Mouse (Mus musculus) forebrain, embryonic 10.5 days (tissue): ENCODE results near the gene Hepacam2. TPM values are rescaled to one million over a fixed set of nuclear protein-coding genes. Genes with fewer than 3 reads are reported as not detected.

Experiments
- DNase-seq: peaks from one replicate; pipeline ENCODE4 v3.0.0-alpha.2; 2017; ENCODE audit warnings: low spot score; ENCODE audit errors: extremely low spot score
- H3K27ac ChIP-seq: fragments of 300-500 bp; sonication (generic); 2 replicates; pipeline ENCODE4 v1.5.1; 2016; ENCODE audit warnings: mild to moderate bottlenecking
- H3K27me3 ChIP-seq: fragments of 300-500 bp; sonication (generic); 2 replicates; pipeline ENCODE4 v1.6.1; 2016; ENCODE audit warnings: mild to moderate bottlenecking; ENCODE audit not compliant: poor library complexity, severe bottlenecking
- H3K36me3 ChIP-seq: fragments of 300-500 bp; sonication (generic); replicated peaks from 2 replicates; pipeline ENCODE4 v1.6.1; 2016; ENCODE audit warnings: mild to moderate bottlenecking, moderate library complexity
- H3K4me1 ChIP-seq: fragments of 300-500 bp; sonication (generic); 2 replicates; pipeline ENCODE4 v1.6.1; 2016
- H3K4me3 ChIP-seq: fragments of 300-500 bp; sonication (generic); 2 replicates; pipeline ENCODE4 v1.5.1; 2016; ENCODE audit warnings: mild to moderate bottlenecking, moderate library complexity
- H3K9me3 ChIP-seq: fragments of 300-500 bp; sonication (generic); 2 replicates; pipeline ENCODE4 v1.6.1; 2016; ENCODE audit warnings: mild to moderate bottlenecking, moderate library complexity
- WGBS: fragments of 180-500 bp; shearing (Covaris S2); methylation state at CpG from one replicate; pipeline ENCODE4 v1.1.7; 2016; 5-methylcytosine and 5-hydroxymethylcytosine counted together
- polyA plus RNA-seq: library from polyadenylated mRNA; unstranded; fragments of >200 nt; fragmentation: Nextera tagmentation; extraction: Ambion mirVana; gene quantifications from 2 replicates; pipeline ENCODE4 v1.2.1, GENCODE M21; 2016

The Hepacam2 gene
- polyA plus RNA-seq, 1 experiment from 2014 or later, result 0.77 TPM

DNA sequence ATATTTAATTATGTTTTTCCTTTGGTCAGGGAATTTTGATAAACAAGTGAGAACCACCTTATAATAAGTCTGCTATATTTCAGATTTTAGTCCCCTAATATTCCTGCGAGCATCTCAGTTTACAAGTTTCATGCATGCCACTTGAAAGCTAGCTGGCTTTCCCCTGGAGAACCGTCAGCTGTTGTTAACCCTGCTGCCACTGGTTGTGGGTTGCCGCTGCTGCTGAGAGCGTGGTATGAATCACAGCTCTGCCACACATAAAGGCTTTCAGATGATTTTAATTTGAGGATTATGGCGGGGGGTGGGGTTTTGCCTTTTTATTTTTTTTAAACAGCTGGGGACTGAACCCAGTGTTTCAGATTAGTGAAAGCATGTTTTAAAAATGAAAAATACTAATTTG is 7.2 kb upstream of the Hepacam2 start:
- Histone ChIP-seq H3K4me3 (no peak overlapping the region), H3K27me3 (no peaks in the 10 kb centered on the region), H3K4me1 (no peaks in the 10 kb centered on the region; the same call in 1 of the 2 replicates), H3K27ac (no peak overlapping the region), H3K36me3 (0 out of 2 replicates have a peak, but pooled peaks cover 3% of the 10 kb centered on the region), H3K9me3 (no peaks in the 10 kb centered on the region)
- DNase-seq, result no peak
- 85% methylated on average over 5 of the region's 5 CpGs for WGBS

- Histone ChIP-seq H3K27ac (no peak overlapping the region), H3K27me3 (no peaks in the 10 kb centered on the region), H3K4me1 (peaks cover 15% of the 10 kb centered on the region), H3K4me3 (no peak overlapping the region), H3K9me3 (no peaks in the 10 kb centered on the region), H3K36me3 (no peaks in the 10 kb centered on the region)
- WGBS, result 87% methylated on average over 3 of the region's 3 CpGs
- DNase-seq, result no peak
Measured at GRCm38 (mm10) chr6:3500286-3500685, 2.2 kb upstream of the Hepacam2 start.

DNA sequence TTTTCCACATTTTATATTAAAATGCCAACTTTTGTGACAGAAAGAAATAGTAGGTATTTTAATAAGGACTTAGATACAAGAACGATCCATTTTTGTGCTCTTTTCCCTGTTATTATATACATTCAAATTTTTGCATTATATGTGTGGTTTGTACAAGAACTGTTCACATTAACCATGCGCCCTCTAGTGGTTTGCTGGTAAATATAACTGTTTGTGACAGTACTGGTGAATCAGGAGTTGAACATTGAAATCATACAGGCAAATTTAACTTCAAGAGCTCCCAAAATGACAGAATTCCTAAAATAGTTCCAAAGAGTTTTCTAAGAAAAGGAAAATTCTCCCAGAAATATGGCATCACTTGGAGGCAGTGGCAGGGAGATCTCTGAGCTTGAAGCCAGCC is 1.9 kb downstream of the Hepacam2 start:
- H3K4me3 ChIP-seq, result no peak overlapping the region
- peaks cover 15% of the 10 kb centered on the region for H3K4me1 ChIP-seq
- WGBS, result 14% methylated on average over 2 of the region's 2 CpGs
- no peaks in the 10 kb centered on the region for H3K36me3 ChIP-seq
- H3K27me3 ChIP-seq, result no peaks in the 10 kb centered on the region
- no peak overlapping the region for H3K27ac ChIP-seq
- DNase-seq, result no peak
- H3K9me3 ChIP-seq, result no peaks in the 10 kb centered on the region

GRCm38 (mm10) chr6:3494285-3494684 is 3.8 kb downstream of the Hepacam2 start:
- Histone ChIP-seq H3K4me3 (no peak overlapping the region), H3K27me3 (no peaks in the 10 kb centered on the region), H3K4me1 (peaks cover 10% of the 10 kb centered on the region), H3K27ac (no peak overlapping the region), H3K9me3 (no peaks in the 10 kb centered on the region), H3K36me3 (no peaks in the 10 kb centered on the region)
- WGBS, result 85% methylated on average over 5 of the region's 5 CpGs
- DNase-seq, result no peak

DNA sequence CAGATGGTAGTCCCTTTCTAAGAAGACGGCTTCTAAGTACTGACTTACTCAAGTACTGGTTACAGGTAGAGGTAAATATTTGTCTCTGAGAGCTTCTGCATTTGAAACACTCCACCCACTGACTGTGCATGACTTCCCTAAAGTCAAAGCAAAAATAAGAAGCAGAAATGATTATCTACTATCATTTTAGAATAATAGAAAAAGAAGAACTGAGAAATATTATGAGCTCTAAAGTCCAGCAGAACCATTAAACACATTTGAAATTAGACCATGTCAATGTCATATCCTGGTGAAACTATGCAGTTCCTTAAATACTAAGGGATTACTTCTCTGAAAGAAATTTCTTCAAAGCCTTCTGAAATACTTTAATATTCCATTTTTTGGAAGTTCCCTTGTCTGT is 10.7 kb downstream of the Hepacam2 start:
- Histone ChIP-seq H3K36me3 (no peaks in the 10 kb centered on the region), H3K27ac (no peak overlapping the region), H3K9me3 (no peaks in the 10 kb centered on the region), H3K4me1 (no peaks in the 10 kb centered on the region), H3K4me3 (no peak overlapping the region), H3K27me3 (no peaks in the 10 kb centered on the region)
- no peak for DNase-seq
- WGBS, result 95% methylated on average over 1 of the region's 1 CpGs

GRCm38 (mm10) chr6:3485133-3485532 is 13.0 kb downstream of the Hepacam2 start:
- Histone ChIP-seq H3K4me1 (no peaks in the 10 kb centered on the region), H3K27ac (no peak overlapping the region), H3K9me3 (no peaks in the 10 kb centered on the region), H3K36me3 (no peaks in the 10 kb centered on the region), H3K4me3 (no peak overlapping the region), H3K27me3 (no peaks in the 10 kb centered on the region)
- WGBS, result 79% methylated on average over 3 of the region's 3 CpGs
- DNase-seq, result no peak

DNA sequence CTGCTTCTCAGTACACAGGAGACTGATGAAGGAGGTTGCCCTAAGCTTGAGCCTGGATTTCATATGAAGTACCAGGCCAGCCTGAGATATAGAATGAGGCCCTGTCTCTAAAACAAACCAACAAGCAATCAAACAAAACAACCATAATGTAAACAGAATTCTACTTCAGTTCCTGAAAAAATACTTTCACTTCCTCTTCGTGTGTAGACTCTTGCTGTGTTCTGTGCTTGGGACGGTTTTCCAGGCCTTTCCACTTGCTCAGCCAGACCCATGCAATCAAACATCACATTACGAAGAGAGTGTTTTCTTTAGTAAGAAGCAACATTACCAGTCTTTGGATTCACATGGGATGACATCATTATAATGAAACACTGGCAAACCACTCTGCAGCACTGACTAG is 16.4 kb downstream of the Hepacam2 start:
- Histone ChIP-seq H3K27ac (no peak overlapping the region), H3K27me3 (no peaks in the 10 kb centered on the region), H3K9me3 (no peaks in the 10 kb centered on the region), H3K4me3 (no peak overlapping the region), H3K4me1 (peaks cover 4% of the 10 kb centered on the region; the same call in 1 of the 2 replicates), H3K36me3 (no peaks in the 10 kb centered on the region)
- no peak for DNase-seq
- 93% methylated on average over 3 of the region's 3 CpGs for WGBS

GRCm38 (mm10) chr6:3479853-3480252 is 18.2 kb downstream of the Hepacam2 start:
- peaks cover 4% of the 10 kb centered on the region; the same call in 1 of the 2 replicates for H3K4me1 ChIP-seq
- no peak overlapping the region for H3K27ac ChIP-seq
- H3K36me3 ChIP-seq, result no peaks in the 10 kb centered on the region
- DNase-seq, result no peak
- H3K4me3 ChIP-seq, result no peak overlapping the region
- H3K9me3 ChIP-seq, result no peaks in the 10 kb centered on the region
- 62% methylated on average over 5 of the region's 5 CpGs for WGBS
- no peaks in the 10 kb centered on the region for H3K27me3 ChIP-seq

DNA sequence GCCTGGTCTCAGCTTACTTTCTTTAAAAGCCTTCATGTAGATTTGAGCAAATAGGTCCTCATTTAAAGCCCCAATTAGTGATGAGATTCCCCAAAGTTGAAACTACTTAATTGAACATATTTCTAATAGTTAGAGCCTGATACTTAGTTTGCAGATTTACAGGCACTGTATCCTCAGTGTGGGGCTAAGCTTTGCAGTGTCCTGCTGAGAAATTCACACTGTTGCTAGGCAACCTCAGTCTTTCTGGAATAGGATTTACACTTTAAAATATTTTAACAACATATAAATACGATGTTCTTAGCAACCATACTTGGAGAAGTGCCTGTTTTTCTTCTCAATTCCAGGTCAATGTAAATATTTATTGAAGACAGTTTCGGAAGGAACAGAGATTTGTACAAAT is 21.8 kb downstream of the Hepacam2 start:
- WGBS, result 73% methylated on average over 2 of the region's 2 CpGs
- H3K4me3 ChIP-seq, result no peak overlapping the region
- no peak overlapping the region for H3K27ac ChIP-seq
- DNase-seq, result no peak
- H3K27me3 ChIP-seq, result no peaks in the 10 kb centered on the region
- H3K4me1 ChIP-seq, result peaks cover 4% of the 10 kb centered on the region; the same call in 1 of the 2 replicates
- no peaks in the 10 kb centered on the region for H3K9me3 ChIP-seq
- no peaks in the 10 kb centered on the region for H3K36me3 ChIP-seq

- Histone ChIP-seq H3K27ac (no peak overlapping the region), H3K9me3 (no peaks in the 10 kb centered on the region), H3K36me3 (no peaks in the 10 kb centered on the region), H3K4me3 (no peak overlapping the region), H3K4me1 (no peaks in the 10 kb centered on the region), H3K27me3 (no peaks in the 10 kb centered on the region)
- 88% methylated on average over 2 of the region's 2 CpGs for WGBS
- no peak for DNase-seq
Measured at GRCm38 (mm10) chr6:3470706-3471105, 27.4 kb downstream of the Hepacam2 start.

- WGBS, result 69% methylated on average over 1 of the region's 1 CpGs
- H3K4me3 ChIP-seq, result no peak overlapping the region
- H3K36me3 ChIP-seq, result no peaks in the 10 kb centered on the region
- H3K4me1 ChIP-seq, result no peaks in the 10 kb centered on the region
- no peak for DNase-seq
- H3K9me3 ChIP-seq, result no peaks in the 10 kb centered on the region
- no peaks in the 10 kb centered on the region for H3K27me3 ChIP-seq
- no peak overlapping the region for H3K27ac ChIP-seq
Measured at GRCm38 (mm10) chr6:3468627-3469026, 29.5 kb downstream of the Hepacam2 start.

GRCm38 (mm10) chr6:3463594-3463993 is 34.5 kb downstream of the Hepacam2 start:
- H3K36me3 ChIP-seq, result no peaks in the 10 kb centered on the region
- DNase-seq, result no peak
- no peaks in the 10 kb centered on the region for H3K9me3 ChIP-seq
- peaks cover 6% of the 10 kb centered on the region; the same call in 1 of the 2 replicates for H3K4me1 ChIP-seq
- H3K27ac ChIP-seq, result no peak overlapping the region
- WGBS, result 88% methylated on average over 2 of the region's 2 CpGs
- no peak overlapping the region for H3K4me3 ChIP-seq
- no peaks in the 10 kb centered on the region for H3K27me3 ChIP-seq

- no peak overlapping the region for H3K27ac ChIP-seq
- H3K9me3 ChIP-seq, result no peaks in the 10 kb centered on the region
- WGBS, result 82% methylated on average over 6 of the region's 6 CpGs
- H3K36me3 ChIP-seq, result no peaks in the 10 kb centered on the region
- H3K27me3 ChIP-seq, result no peaks in the 10 kb centered on the region
- no peak for DNase-seq
- H3K4me3 ChIP-seq, result no peak overlapping the region
- peaks cover 6% of the 10 kb centered on the region; the same call in 1 of the 2 replicates for H3K4me1 ChIP-seq
Measured at GRCm38 (mm10) chr6:3463026-3463425, 35.1 kb downstream of the Hepacam2 start.

- 74% methylated on average over 11 of the region's 11 CpGs for WGBS
- no peaks in the 10 kb centered on the region for H3K27me3 ChIP-seq
Measured at GRCm38 (mm10) chr6:3455944-3456536, 42.1 kb downstream of the Hepacam2 start.

More at GRCm38 (mm10) chr6:3455944-3456536, 42.1 kb downstream of the Hepacam2 start:
- Histone ChIP-seq H3K27ac (no peak overlapping the region), H3K4me3 (no peak overlapping the region), H3K36me3 (no peaks in the 10 kb centered on the region), H3K4me1 (no peaks in the 10 kb centered on the region), H3K9me3 (0 out of 2 replicates have a peak, but pooled peaks cover 4% of the 10 kb centered on the region)
- DNase-seq, result no peak
